Mouse (Mus musculus): ENCODE results near the gene Ptpra. TPM values are rescaled to one million over a fixed set of nuclear protein-coding genes. Genes with fewer than 3 reads are reported as not detected.
"Not testable (repeated sequence)": the region's sequence is repeated elsewhere in the genome, so short reads cannot be mapped to it uniquely, and the experiment has no call there.

The Ptpra gene
- polyA plus RNA-seq, 1 experiment from 2014 or later = 144 TPM

- Histone ChIP-seq H3K9ac (ENCODE audit: low read depth, low read length) (no peak overlapping the region), H3K4me2 (ENCODE audit: low read length) (no peak overlapping the region), H3K9me3 (replicated peaks; ENCODE audit: control insufficient read depth, low read length, poor library complexity, severe bottlenecking) (no peaks in the 10 kb centered on the region), H3K27me3 (ENCODE audit: control insufficient read depth, insufficient read depth, low read depth, low read length) (no peaks in the 10 kb centered on the region), H3K36me3 (ENCODE audit: control insufficient read depth, insufficient read depth, low read length) (peaks cover 22% of the 10 kb centered on the region), H3K4me1 (ENCODE audit: control insufficient read depth, insufficient read depth, low read length) (no peaks in the 10 kb centered on the region), H3K4me3 (ENCODE audit: low read depth, low read length) (no peak overlapping the region), H3K27ac (ENCODE audit: low read length) (no peak overlapping the region)
- no peak for ATAC-seq
- 96% methylated on average over 2 of the region's 2 CpGs for WGBS
Measured at GRCm38 (mm10) chr2:130521927-130522326, 71.8 kb downstream of the Ptpra start.

GRCm38 (mm10) chr2:130525480-130525879, 75.4 kb downstream of the Ptpra start:
- not testable (repeated sequence) for H3K9me3 ChIP-seq (replicated peaks; ENCODE audit: control insufficient read depth, low read length, poor library complexity, severe bottlenecking); H3K9ac ChIP-seq (ENCODE audit: low read depth, low read length); H3K4me2 ChIP-seq (ENCODE audit: low read length); H3K27ac ChIP-seq (ENCODE audit: low read length); ATAC-seq; H3K27me3 ChIP-seq (ENCODE audit: control insufficient read depth, insufficient read depth, low read depth, low read length); H3K4me1 ChIP-seq (ENCODE audit: control insufficient read depth, insufficient read depth, low read length); H3K36me3 ChIP-seq (ENCODE audit: control insufficient read depth, insufficient read depth, low read length); H3K4me3 ChIP-seq (ENCODE audit: low read depth, low read length)
- WGBS = 93% methylated on average over 3 of the region's 4 CpGs

DNA sequence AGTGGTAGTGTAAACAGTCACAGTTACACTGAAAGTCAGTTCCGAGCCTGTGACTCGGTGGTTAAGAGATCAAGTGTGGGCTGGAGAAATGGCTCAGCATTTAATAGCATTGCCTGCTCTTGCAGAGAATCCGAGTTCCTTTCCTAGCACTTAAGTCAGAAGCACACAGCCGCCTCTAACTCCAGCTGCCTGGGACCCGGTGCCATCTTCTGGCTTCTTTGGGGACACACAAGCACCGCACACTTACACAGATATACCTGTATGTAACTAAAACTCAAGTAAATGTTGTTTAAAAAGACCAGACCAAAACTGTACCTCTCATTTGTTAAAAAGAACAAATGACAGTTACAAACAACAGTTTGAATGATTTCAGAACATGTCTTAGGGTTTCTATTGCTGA, 78.4 kb downstream of the Ptpra start:
- H3K27me3 ChIP-seq (ENCODE audit: control insufficient read depth, insufficient read depth, low read depth, low read length) = no peaks in the 10 kb centered on the region
- no peak overlapping the region for H3K4me3 ChIP-seq (ENCODE audit: low read depth, low read length)
- no peaks in the 10 kb centered on the region for H3K4me1 ChIP-seq (ENCODE audit: control insufficient read depth, insufficient read depth, low read length)
- H3K36me3 ChIP-seq (ENCODE audit: control insufficient read depth, insufficient read depth, low read length) = peaks cover 3% of the 10 kb centered on the region; the same call in 1 of the 2 replicates
- ATAC-seq = no peak
- H3K27ac ChIP-seq (ENCODE audit: low read length) = no peak overlapping the region
- 78% methylated on average over 6 of the region's 6 CpGs for WGBS
- H3K9ac ChIP-seq (ENCODE audit: low read depth, low read length) = no peak overlapping the region
- H3K4me2 ChIP-seq (ENCODE audit: low read length) = no peak overlapping the region
- no peaks in the 10 kb centered on the region for H3K9me3 ChIP-seq (replicated peaks; ENCODE audit: control insufficient read depth, low read length, poor library complexity, severe bottlenecking)

GRCm38 (mm10) chr2:130529290-130529689, 79.2 kb downstream of the Ptpra start:
- WGBS = 82% methylated on average over 2 of the region's 2 CpGs
- H3K36me3 ChIP-seq (ENCODE audit: control insufficient read depth, insufficient read depth, low read length) = peaks cover 7% of the 10 kb centered on the region

DNA sequence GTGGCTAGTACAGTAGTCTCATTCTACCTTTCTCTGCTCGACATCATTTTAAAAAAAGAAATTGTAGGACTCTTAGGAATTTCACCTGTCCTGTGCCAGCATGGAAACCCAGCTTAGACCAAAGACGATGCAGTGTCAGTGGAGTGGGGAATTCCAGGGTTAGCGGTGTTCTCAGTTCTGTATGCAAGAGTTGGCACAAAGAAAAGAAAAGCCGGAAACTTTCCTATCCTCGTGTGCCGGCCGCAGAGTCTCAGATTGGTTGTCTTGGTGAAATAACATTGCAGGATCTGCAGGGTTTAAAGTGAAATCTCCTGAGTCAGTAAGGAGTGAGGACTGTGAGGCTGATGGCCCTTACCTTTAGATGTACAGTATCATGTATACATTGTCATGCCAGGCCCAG, 79.8 kb downstream of the Ptpra start:
- no peak overlapping the region for H3K4me2 ChIP-seq (ENCODE audit: low read length)
- WGBS = 82% methylated on average over 7 of the region's 7 CpGs
- no peak overlapping the region for H3K4me3 ChIP-seq (ENCODE audit: low read depth, low read length)
- H3K4me1 ChIP-seq (ENCODE audit: control insufficient read depth, insufficient read depth, low read length) = no peaks in the 10 kb centered on the region
- no peaks in the 10 kb centered on the region for H3K27me3 ChIP-seq (ENCODE audit: control insufficient read depth, insufficient read depth, low read depth, low read length)
- no peak for ATAC-seq
- no peaks in the 10 kb centered on the region for H3K9me3 ChIP-seq (replicated peaks; ENCODE audit: control insufficient read depth, low read length, poor library complexity, severe bottlenecking)
- no peak overlapping the region for H3K27ac ChIP-seq (ENCODE audit: low read length)
- H3K36me3 ChIP-seq (ENCODE audit: control insufficient read depth, insufficient read depth, low read length) = peaks cover 7% of the 10 kb centered on the region
- H3K9ac ChIP-seq (ENCODE audit: low read depth, low read length) = no peak overlapping the region

More at GRCm38 (mm10) chr2:130529290-130529689, 79.2 kb downstream of the Ptpra start:
- Histone ChIP-seq H3K27ac (ENCODE audit: low read length) (no peak overlapping the region), H3K9me3 (replicated peaks; ENCODE audit: control insufficient read depth, low read length, poor library complexity, severe bottlenecking) (no peaks in the 10 kb centered on the region), H3K27me3 (ENCODE audit: control insufficient read depth, insufficient read depth, low read depth, low read length) (no peaks in the 10 kb centered on the region), H3K9ac (ENCODE audit: low read depth, low read length) (no peak overlapping the region), H3K4me3 (ENCODE audit: low read depth, low read length) (no peak overlapping the region), H3K4me2 (ENCODE audit: low read length) (no peak overlapping the region), H3K4me1 (ENCODE audit: control insufficient read depth, insufficient read depth, low read length) (no peaks in the 10 kb centered on the region)
- no peak for ATAC-seq

- WGBS = 95% methylated on average over 2 of the region's 2 CpGs
- Histone ChIP-seq H3K27ac (ENCODE audit: low read length) (no peak overlapping the region), H3K4me1 (ENCODE audit: control insufficient read depth, insufficient read depth, low read length) (no peaks in the 10 kb centered on the region), H3K4me3 (ENCODE audit: low read depth, low read length) (no peak overlapping the region), H3K36me3 (ENCODE audit: control insufficient read depth, insufficient read depth, low read length) (peaks cover 7% of the 10 kb centered on the region), H3K27me3 (ENCODE audit: control insufficient read depth, insufficient read depth, low read depth, low read length) (no peaks in the 10 kb centered on the region), H3K9ac (ENCODE audit: low read depth, low read length) (no peak overlapping the region), H3K9me3 (replicated peaks; ENCODE audit: control insufficient read depth, low read length, poor library complexity, severe bottlenecking) (no peaks in the 10 kb centered on the region), H3K4me2 (ENCODE audit: low read length) (no peak overlapping the region)
- no peak for ATAC-seq
Measured at GRCm38 (mm10) chr2:130532201-130532600, 82.1 kb downstream of the Ptpra start.

DNA sequence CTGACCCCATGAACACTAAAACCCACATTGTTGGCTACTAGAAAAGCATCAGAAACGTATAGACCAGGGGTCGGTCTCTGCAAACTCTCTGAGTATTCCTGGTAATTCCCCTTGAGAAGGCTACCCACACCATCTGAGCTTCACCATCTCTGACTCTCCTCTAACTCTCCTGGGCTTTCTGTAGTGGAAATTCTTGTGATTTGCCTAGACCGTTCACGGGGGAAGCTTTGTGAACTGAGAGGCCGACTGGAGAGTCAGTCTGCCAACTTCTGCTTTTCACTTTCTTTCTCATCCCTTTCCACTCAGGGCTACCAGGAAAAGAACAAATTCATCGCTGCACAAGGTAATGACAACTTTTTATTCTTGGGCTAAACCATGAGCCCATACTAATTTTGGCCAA, 84.9 kb downstream of the Ptpra start:
- Histone ChIP-seq H3K9ac (ENCODE audit: low read depth, low read length) (no peak overlapping the region), H3K4me1 (ENCODE audit: control insufficient read depth, insufficient read depth, low read length) (no peaks in the 10 kb centered on the region), H3K4me3 (ENCODE audit: low read depth, low read length) (no peak overlapping the region), H3K4me2 (ENCODE audit: low read length) (no peak overlapping the region), H3K27me3 (ENCODE audit: control insufficient read depth, insufficient read depth, low read depth, low read length) (no peaks in the 10 kb centered on the region), H3K9me3 (replicated peaks; ENCODE audit: control insufficient read depth, low read length, poor library complexity, severe bottlenecking) (no peaks in the 10 kb centered on the region), H3K36me3 (ENCODE audit: control insufficient read depth, insufficient read depth, low read length) (peaks cover 18% of the 10 kb centered on the region), H3K27ac (ENCODE audit: low read length) (no peak overlapping the region)
- WGBS = 94% methylated on average over 6 of the region's 6 CpGs
- no peak for ATAC-seq

GRCm38 (mm10) chr2:130536890-130537289, 86.8 kb downstream of the Ptpra start:
- Histone ChIP-seq H3K27me3 (ENCODE audit: control insufficient read depth, insufficient read depth, low read depth, low read length) (no peaks in the 10 kb centered on the region), H3K4me2 (ENCODE audit: low read length) (no peak overlapping the region), H3K4me3 (ENCODE audit: low read depth, low read length) (no peak overlapping the region), H3K9ac (ENCODE audit: low read depth, low read length) (no peak overlapping the region), H3K9me3 (replicated peaks; ENCODE audit: control insufficient read depth, low read length, poor library complexity, severe bottlenecking) (no peaks in the 10 kb centered on the region), H3K36me3 (ENCODE audit: control insufficient read depth, insufficient read depth, low read length) (peaks cover 28% of the 10 kb centered on the region), H3K4me1 (ENCODE audit: control insufficient read depth, insufficient read depth, low read length) (no peaks in the 10 kb centered on the region), H3K27ac (ENCODE audit: low read length) (no peak overlapping the region)
- WGBS = 77% methylated on average over 3 of the region's 3 CpGs
- ATAC-seq = no peak

GRCm38 (mm10) chr2:130538876-130539546, 88.9 kb downstream of the Ptpra start:
- no peak overlapping the region for H3K27ac ChIP-seq (ENCODE audit: low read length)
- no peak for ATAC-seq
- 90% methylated on average over 8 of the region's 8 CpGs for WGBS
- H3K4me2 ChIP-seq (ENCODE audit: low read length) = no peak overlapping the region
- H3K9me3 ChIP-seq (replicated peaks; ENCODE audit: control insufficient read depth, low read length, poor library complexity, severe bottlenecking) = no peaks in the 10 kb centered on the region
- no peaks in the 10 kb centered on the region for H3K4me1 ChIP-seq (ENCODE audit: control insufficient read depth, insufficient read depth, low read length)
- H3K9ac ChIP-seq (ENCODE audit: low read depth, low read length) = no peak overlapping the region
- H3K36me3 ChIP-seq (ENCODE audit: control insufficient read depth, insufficient read depth, low read length) = peaks cover 37% of the 10 kb centered on the region
- no peaks in the 10 kb centered on the region for H3K27me3 ChIP-seq (ENCODE audit: control insufficient read depth, insufficient read depth, low read depth, low read length)
- no peak overlapping the region for H3K4me3 ChIP-seq (ENCODE audit: low read depth, low read length)

All from midbrain, embryonic 16.5 days (tissue).